In the genomic region with DNA sequence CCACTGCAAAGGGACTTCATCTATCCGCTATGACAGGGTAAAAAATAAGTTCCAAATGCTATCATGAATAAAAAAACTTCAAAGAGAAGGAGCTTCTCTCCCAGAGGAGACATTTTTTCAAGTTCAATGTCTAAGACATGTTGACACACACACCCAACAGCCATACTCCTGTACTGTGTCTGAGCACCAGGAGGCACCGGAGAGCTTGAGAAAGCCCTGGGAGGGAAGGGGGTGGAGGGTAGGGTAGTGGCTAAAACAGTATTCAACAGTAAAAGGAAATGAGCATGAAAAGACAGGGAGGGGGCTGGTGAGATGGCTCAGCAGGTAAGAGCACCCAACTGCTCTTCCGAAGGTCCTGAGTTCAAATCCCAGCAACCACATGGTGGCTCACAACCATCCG, we compare ENCODE assay signal across 16 mouse cellular contexts. TPM values are rescaled to one million over a fixed set of nuclear protein-coding genes. Genes with fewer than 3 reads are reported as not detected.
A peak's percentile ranks its signal among the peaks of the same experiment; 100 is the strongest.
DNase-seq lines count a peak whose midpoint lies in the region; ATAC-seq and TF ChIP-seq lines count a peak whose summit lies in the region.
"Had no signal": no experiment of that assay in that cellular context is flagged by ENCODE, and none has a peak within 500 bp of the region (broad histone marks: within the 10 kb centered on the region; RNA-seq: fewer than 3 reads in every experiment).

No protein-coding gene starts in this region.

- no peak overlapping the region for H3K4me2 ChIP-seq in liver, postnatal 0 days (ENCODE audit: low read depth, low read length)
- H3K4me2 ChIP-seq in liver, embryonic 11.5 days, result no peak overlapping the region
- H3K4me2 ChIP-seq: forebrain, embryonic 13.5 days had no signal

- no peaks in the 10 kb centered on the region for H3K4me1 ChIP-seq in liver, postnatal 0 days (ENCODE audit: insufficient read depth)
- no peaks in the 10 kb centered on the region for H3K4me1 ChIP-seq in liver, embryonic 11.5 days (replicated peaks; ENCODE audit: control insufficient read depth, insufficient read depth, low read length)
- H3K4me1 ChIP-seq in E14TG2a.4 (replicated peaks; ENCODE audit: low read depth, low read length), result no peaks in the 10 kb centered on the region
- H3K4me1 ChIP-seq: forebrain, embryonic 13.5 days had no signal

- TF ChIP-seq CTCF in liver, postnatal 0 days (IDR thresholded peaks at IDR 0.05; ENCODE audit: low read depth), result peak; percentile 29; the same call in 1 of the 2 replicates
- 0 out of 2 replicates have a peak, but pooled peaks have one; percentile 10 for TF ChIP-seq CTCF in E14TG2a.4 (conservative IDR thresholded peaks at IDR 0.05; ENCODE audit: low read length)

- H3K9ac ChIP-seq in liver, postnatal 0 days (replicated peaks), result no peak overlapping the region
- H3K9ac ChIP-seq in liver, embryonic 11.5 days (ENCODE audit: low read depth, low read length), result no peak overlapping the region
- H3K9ac ChIP-seq: forebrain, embryonic 13.5 days had no signal

- WGBS in liver, postnatal 0 days (ENCODE audit: insufficient replicate concordance), result 86% methylated on average over 3 of the region's 4 CpGs
- 87% methylated on average over 3 of the region's 4 CpGs for WGBS in liver, embryonic 11.5 days

- H3K9me3 ChIP-seq in liver, postnatal 0 days (ENCODE audit: low read length), result no peaks in the 10 kb centered on the region
- no peaks in the 10 kb centered on the region for H3K9me3 ChIP-seq in liver, embryonic 11.5 days (ENCODE audit: control insufficient read depth, low read length)
- no peaks in the 10 kb centered on the region for H3K9me3 ChIP-seq in E14TG2a.4 (ENCODE audit: low read length)
- H3K9me3 ChIP-seq: forebrain, embryonic 13.5 days; heart, embryonic 10.5 days had no signal

- TF ChIP-seq EP300 in liver, postnatal 0 days (IDR thresholded peaks at IDR 0.05; ENCODE audit: low read depth), result no peak

- no peak overlapping the region for H3K27ac ChIP-seq in liver, postnatal 0 days (ENCODE audit: low read depth)
- no peak overlapping the region for H3K27ac ChIP-seq in liver, embryonic 11.5 days (ENCODE audit: low read depth, low read length)
- H3K27ac ChIP-seq: forebrain, embryonic 13.5 days; heart, embryonic 10.5 days; hindbrain, postnatal 0 days had no signal

- ATAC-seq in liver, postnatal 0 days, result no peak
- ATAC-seq in liver, embryonic 11.5 days (replicated peaks; ENCODE audit: low FRiP score), result no peak
- ATAC-seq: forebrain, embryonic 13.5 days; hindbrain, postnatal 0 days; Patski had no signal

- no peak for DNase-seq in liver, postnatal 0 days
- no peak for DNase-seq in liver, embryonic 11.5 days (ENCODE audit: low spot score)
- DNase-seq in induced T-regulatory cell, adult 2 months (ENCODE audit: low read depth), result peak; percentile 60
- DNase-seq in thymus, postnatal 36 days, result peak; percentile 38 to 45
- no peak for DNase-seq in cerebellum, adult 11 months
- DNase-seq in kidney, adult 18-20 months, result no peak
- DNase-seq in kidney, postnatal 25 days, result no peak
- DNase-seq: adrenal gland, adult 2 months; cerebellum, adult 8-10 months; kidney, postnatal 36 days; retina, postnatal 1 day had no signal

- H3K36me3 ChIP-seq in liver, postnatal 0 days (replicated peaks; ENCODE audit: insufficient read depth, low read length), result no peaks in the 10 kb centered on the region
- H3K36me3 ChIP-seq in liver, embryonic 11.5 days (ENCODE audit: control insufficient read depth, insufficient read depth, low read length), result no peaks in the 10 kb centered on the region
- no peaks in the 10 kb centered on the region for H3K36me3 ChIP-seq in E14TG2a.4 (ENCODE audit: insufficient read depth, low read length)
- H3K36me3 ChIP-seq: heart, embryonic 10.5 days had no signal

- no peaks in the 10 kb centered on the region for H3K27me3 ChIP-seq in liver, postnatal 0 days (ENCODE audit: insufficient read depth, low read length)
- H3K27me3 ChIP-seq in liver, embryonic 11.5 days (replicated peaks; ENCODE audit: control insufficient read depth, insufficient read depth, low read length), result no peaks in the 10 kb centered on the region
- no peaks in the 10 kb centered on the region for H3K27me3 ChIP-seq in E14TG2a.4 (ENCODE audit: insufficient read depth, low read length)
- H3K27me3 ChIP-seq: forebrain, embryonic 13.5 days had no signal

- H3K4me3 ChIP-seq in liver, postnatal 0 days (ENCODE audit: low read depth, low read length), result no peak overlapping the region
- no peak overlapping the region for H3K4me3 ChIP-seq in liver, embryonic 11.5 days (ENCODE audit: low read depth, low read length)
- H3K4me3 ChIP-seq in E14TG2a.4 (replicated peaks; ENCODE audit: low read length), result no peak overlapping the region
- H3K4me3 ChIP-seq: forebrain, embryonic 13.5 days; heart, embryonic 10.5 days had no signal

RNA-seq across cellular contexts. Expression of a gene that starts 58.6 kb away (rescaled TPM):
- polyA plus RNA-seq in liver, postnatal 0 days (2015; fragmentation: Nextera tagmentation; extraction: Ambion mirVana), result 5.6 and 7.5 TPM in 2 replicates
- polyA plus RNA-seq in liver, embryonic 11.5 days (2014; fragmentation: Nextera tagmentation; extraction: Ambion mirVana), result 2.2 and 2.4 TPM in 2 replicates
- polyA plus RNA-seq: Patski had no signal

Comparison
In these comparisons a context has a peak if more than half of its experiments do, and no peak if none do; other contexts are left out.
1. DNase-seq: peak in induced T-regulatory cell, adult 2 months (single experiment) and thymus, postnatal 36 days (2 of 2); none in liver, postnatal 0 days (single experiment), liver, embryonic 11.5 days (single experiment), cerebellum, adult 11 months (single experiment), kidney, adult 18-20 months (single experiment) and kidney, postnatal 25 days (0 of 2).